Mouse (Mus musculus) retina, postnatal 1 day (tissue): ENCODE results near the gene Arhgap1.

Experiments
- DNase-seq: peaks from one replicate; pipeline ENCODE4 v3.0.0-alpha.2; 2012

Gene Arhgap1

DNA sequence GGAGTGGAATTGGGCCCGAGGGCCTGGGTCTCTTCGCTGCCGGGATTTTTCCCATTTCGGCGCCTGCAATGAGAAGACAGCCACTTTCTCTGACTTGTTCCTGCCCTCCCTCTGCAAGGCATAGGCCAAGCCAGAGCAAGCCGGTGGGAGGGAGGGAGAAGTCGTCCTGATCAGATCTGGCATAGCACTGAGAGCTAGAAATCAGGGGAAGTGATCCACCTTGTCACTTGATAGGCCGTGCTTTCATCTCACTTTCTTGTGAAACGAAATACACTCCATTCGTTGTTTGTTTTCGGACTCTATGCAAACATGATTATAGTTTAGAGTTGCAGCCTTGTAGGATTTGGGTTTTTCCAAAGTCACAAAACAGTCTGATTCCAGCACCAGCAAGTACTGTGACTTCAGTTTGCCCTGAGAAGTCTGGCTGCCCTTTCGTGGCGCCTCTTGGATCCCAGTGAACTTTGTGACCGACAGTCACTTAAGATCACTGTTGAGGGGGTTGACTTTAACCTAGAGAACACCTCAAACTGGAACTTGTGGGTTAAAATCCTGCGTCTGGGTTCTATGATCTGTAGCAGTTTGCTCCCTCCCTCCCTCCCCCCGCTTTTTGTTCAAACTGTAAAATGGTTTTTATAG is 818 bp downstream of the Arhgap1 start:
- DNase-seq = no peak

DNA sequence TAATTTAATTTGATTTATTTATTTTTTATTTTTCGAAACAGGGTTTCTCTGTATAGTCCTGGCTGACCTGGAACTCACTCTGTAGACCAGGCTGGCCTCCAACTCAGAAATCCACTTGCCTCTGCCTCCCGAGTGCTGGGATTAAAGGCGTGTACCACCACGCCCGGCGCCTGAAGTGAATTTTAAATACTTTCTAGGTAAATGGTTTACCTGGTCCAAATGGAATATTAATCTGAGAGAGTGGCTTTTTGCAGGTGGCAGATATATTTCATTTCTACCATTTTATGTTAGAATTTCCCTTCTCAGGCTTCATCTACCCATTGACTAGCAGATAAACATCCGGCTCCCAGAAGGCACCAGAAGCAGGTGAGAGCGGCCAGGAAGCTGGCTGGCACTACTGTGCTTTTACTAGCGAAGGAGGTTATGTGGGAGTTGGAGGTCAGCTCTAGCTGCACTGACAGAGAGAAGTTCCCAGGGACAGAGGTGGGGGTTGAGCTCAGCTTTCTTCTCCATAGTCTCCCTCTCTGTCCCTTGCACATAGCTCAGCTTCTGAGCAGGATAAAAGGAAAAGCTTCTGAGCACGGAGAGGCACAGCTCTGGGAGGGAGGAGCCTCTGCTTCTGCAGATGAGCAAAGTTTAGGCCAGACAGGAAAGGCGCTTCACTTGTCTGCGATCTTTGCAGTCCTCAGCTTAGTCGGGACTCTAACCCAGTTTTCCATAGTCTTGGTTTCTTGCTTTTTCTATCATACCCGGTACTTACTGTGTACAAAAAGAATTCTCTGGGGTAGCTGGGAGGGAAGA is 2.0 kb downstream of the Arhgap1 start:
- DNase-seq = no peak

DNA sequence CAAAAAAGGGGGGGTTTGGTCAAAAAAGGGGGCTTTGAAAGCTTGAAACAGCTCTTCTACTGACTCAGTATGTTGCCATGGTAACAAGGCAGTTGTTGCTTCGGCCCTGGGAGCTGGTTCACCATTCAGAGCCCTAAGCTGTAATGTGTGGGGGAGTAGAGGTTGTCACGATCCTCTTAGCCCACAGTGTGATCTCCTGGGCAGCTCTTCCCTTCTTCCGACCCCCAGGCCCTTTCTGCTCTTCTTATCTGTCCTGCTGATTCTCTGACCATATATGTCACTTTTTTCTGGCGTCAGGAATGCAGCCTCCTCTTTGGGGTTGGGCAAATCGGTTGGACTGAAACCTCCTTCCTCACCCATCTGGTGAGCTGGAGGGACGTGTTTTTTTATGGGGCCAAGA is 3.2 kb downstream of the Arhgap1 start:
- peak; percentile 27 for DNase-seq

DNA sequence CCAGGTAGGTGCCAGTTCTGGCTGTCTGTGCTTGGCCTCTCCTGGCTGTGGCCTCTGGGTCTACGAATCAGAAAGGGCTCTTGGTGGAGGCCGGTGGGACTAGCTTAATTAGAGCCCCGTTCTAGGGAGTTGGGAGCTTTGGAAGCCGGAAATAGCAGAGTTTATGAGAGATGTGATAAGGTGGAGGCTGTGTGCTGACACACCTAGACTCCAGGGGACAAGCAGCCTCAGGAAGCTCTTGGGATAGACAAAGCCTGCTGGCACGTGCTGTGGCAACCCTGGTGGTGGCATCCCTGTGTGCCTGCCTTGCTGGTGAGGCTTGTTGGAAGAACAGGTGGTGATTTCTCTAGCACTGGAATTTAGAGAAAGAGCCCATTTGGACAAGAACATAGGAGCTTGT is 5.7 kb downstream of the Arhgap1 start:
- DNase-seq = no peak

DNA sequence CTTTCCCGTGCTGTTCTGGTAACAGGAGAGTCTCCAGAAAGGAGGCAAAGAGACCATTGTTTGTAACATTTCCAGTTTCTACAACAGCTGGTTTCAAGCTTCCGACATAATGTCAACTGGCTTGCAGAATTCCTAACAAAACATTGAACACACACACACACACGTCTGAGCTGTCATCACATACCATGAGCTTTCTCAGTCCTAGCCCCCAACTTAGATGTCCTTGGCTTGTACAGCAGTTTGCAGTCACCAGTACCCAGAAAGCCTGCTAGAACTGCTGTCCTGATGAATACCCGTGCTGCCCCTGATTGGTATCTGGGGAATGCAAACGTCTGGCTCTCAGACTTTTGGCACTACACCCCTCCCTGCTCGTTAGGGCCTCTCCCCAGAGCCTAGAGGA is 6.2 kb downstream of the Arhgap1 start:
- DNase-seq = no peak

DNA sequence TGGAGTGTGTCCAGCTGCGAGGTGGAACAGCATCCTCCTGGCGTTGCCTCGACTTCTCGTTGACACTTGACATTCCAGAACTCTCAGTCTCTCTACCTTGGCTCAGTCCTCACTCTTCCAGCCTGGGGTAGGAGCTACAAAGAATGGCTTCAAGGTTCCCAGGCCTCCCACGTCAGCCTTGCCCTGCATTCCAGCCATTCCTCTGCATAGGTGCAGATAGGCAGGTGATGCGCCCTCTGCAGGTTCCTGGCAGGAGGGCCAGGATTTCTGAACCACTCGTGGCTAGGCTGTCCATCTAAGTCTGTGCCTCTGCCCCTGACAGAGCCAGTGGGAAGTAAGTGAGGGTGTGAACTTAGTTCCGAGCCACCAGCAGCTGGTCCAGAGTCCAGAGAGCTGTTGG is 7.1 kb downstream of the Arhgap1 start:
- no peak for DNase-seq

DNA sequence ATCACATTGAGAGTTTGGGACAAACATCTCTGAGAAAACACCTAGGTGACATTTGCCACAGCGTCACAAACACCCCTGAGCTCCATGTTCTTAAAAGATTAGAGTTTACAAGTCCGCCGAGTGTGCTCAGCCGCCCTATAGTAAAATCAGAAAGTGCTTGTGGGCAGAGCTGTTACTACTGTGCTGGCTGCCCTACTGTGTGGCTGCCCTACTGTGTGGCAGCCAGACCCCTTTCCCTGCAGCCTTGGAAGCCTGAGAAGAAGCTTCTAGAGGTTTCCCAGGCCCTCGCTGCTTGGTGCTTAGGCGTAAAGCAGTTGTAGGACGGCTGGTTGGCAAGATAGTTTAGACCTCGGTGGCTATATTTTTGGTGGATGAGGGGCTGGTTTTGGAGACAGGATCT is 10.0 kb downstream of the Arhgap1 start:
- DNase-seq = no peak

DNA sequence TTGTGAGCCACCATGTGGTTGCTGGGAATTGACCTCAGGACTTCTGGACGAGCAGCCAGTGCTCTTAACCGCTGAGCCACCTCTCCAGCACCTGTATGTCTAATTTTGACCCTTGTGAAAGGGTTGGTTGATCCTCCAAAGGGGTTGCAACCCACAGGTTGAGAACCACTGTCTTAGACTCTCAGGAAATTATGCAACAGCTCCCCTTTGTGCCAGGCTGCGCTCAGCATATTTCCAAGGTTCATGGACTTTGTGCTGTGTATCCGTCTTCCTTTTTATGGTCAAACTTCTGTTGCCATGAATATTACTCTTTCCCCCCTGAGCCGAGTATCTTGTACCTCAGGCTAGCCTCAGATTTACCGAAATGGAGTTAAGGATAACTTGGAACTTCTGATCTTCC is 11.3 kb downstream of the Arhgap1 start:
- no peak for DNase-seq

DNA sequence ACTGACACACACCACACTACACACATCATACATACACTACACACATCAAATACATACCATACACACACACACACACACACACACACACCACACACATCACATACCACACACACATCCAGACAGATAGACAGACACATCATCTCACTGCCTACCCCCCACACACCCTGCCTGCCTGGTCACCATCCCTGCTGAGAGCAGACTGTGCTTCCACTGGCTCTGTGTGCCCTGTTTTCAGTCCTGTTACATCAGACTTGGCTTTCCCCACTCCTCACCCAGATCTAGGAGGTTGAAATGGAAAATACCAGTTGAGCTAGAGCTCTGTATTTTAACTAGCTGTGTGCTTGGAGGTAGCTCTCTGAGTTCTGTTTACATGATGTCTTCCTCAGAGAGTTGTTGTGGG is 15.1 kb downstream of the Arhgap1 start:
- DNase-seq = no peak

DNA sequence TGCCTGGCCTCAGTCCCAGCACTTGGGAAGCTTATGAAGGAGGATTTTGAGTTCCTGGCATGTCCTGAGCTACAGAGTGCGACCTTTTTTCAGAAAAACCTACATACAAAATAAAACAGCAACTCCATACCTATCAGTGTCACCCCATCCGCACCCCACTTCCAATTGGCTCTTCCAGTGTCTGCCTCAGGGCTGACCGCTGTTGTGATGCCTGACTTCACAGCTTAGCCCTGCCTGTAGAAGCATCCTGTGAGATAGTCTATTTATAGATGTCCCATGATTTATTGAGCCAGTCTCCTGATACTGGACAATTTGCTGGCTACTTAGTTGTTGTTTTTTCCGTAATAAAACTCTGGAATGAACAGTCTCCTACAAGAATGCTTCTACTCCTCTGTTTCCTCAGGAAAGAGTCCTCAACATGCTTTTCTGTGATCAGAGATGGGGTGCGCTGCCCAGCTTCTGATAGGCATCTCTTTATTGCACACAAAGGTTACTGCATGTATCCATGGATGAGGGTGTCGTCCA is 16.8 kb downstream of the Arhgap1 start:
- DNase-seq = no peak

DNA sequence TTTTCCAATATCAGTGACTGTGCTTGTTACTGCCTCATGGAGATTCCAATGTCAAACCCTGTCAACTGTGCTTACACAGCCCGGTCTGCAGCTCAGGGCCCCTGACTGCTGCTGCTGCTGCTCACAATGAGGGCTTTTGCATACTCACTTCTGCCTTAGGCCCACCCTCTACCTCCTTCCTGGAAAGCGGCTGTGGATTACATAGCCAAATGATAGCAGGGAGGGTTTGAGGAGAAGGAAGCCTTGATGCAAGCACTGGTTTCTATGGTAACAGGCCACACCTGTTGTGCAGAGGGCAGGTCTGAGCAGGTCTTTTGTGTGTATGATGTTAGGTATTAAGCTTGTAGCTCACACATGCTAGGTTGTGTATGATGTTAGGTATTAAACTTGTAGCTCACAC is 18.1 kb downstream of the Arhgap1 start:
- no peak for DNase-seq

DNA sequence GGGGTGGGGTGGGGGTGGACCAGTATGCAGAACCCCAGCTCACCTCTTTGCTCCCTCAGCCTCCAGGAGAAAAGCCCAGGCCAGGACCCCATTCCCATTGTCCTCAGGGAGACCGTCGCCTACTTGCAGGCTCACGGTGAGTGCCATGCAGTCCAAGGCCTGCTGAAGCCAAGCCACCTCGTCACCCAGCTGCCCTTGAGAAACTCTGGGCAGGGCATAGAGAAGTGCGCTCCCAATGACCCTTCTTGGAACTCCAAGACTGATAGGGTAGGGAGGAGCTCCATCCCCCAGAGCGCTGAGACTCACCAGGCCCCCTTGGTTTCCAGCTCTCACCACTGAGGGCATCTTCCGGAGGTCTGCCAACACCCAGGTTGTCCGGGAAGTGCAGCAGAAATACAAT is 19.7 kb downstream of the Arhgap1 start:
- DNase-seq = no peak

DNA sequence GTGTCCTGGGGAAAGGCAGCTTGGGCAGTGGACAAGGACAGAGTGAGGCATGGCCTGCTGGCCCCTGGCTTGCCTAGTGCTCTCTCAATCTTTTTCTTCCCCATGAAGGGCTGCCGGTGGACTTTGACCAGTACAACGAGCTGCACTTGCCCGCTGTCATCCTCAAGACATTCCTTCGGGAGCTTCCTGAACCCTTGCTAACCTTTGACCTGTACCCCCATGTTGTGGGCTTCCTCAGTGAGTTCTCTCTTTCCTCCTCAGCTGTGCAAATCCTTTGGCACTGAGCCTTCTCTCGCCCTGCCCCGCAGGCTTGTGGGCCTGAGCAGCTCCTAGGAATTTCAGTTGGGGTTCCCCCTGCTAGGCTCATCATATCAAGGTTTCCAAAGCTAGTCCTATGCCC is 20.4 kb downstream of the Arhgap1 start:
- no peak for DNase-seq

DNA sequence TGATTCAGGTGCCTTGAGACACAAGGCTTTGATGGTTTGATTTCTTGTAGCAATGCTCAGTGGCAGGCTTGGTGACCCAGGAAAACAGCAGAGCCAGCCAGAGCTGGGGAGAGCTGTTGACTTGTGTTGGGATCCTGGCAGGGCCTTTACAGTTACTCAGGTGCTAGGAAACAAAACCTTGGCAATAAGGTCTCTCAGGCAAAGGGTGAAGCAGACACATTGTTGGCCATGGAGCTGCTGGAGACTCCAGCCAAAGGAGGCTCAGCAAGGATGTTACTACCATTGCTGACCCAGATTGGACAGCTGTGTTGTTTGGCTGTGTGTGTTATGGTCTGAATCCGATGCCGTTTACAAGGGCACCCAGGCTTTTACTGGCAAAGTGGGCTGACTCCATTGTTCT is 23.9 kb downstream of the Arhgap1 start:
- DNase-seq = no peak

DNA sequence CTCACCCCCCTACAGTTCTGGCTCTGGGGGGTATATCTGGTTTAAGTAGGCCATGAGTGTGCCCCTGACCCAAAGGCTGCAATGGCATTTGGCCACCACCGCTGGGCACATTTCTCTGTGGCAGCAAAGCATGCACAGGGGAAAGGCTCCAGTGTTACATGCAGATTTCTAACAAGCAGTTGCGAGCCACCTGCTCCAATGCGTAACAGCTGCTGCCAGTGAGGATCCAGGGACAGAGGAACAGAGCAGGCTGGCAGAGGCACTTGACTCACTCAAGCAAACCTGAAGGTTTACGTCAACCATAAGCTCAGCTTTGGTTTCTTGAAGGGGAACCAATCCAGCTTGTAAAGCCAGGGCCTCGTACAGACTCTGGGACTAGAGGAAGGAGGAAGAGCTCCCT is 25.2 kb downstream of the Arhgap1 start:
- peak; percentile 5 for DNase-seq

DNA sequence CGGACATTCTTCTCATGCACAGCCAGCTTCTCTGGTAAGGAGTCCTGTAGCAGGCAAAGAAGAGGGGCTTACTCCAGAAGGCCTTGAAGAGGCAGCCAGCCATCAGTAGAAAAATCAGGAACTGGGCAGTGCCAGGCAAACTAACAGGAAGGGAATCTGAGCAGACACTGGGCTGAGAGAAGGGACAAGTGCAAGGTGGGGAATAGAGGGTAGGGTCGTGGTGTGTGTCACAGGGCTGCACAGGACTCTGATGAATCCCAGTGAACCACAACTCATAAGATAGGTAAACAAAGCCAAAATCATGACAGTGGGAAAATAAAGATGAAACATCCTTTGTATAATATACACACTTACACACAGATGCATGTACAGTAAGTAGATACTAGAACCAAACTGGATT is 26.8 kb downstream of the Arhgap1 start:
- DNase-seq = no peak

DNA sequence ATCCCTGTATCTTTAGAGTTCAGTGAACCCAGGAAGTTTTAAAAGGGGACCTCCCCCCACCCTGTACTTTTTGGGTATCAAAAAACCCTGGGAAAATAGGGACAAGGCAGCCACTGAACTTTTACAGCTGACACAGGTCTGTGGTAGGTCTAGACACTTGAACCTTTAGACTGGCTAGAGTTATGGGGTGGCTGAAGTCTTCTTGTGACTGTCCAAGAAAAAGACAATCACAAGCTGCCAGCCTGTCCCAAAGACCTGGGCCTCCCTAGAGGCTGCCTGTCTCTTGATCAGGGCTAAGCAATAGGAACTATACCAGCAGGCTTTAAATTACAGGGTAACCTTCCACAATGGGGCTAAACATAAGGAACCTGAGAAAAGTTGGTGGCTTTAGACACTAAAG is 27.3 kb downstream of the Arhgap1 start:
- DNase-seq = no peak

DNA sequence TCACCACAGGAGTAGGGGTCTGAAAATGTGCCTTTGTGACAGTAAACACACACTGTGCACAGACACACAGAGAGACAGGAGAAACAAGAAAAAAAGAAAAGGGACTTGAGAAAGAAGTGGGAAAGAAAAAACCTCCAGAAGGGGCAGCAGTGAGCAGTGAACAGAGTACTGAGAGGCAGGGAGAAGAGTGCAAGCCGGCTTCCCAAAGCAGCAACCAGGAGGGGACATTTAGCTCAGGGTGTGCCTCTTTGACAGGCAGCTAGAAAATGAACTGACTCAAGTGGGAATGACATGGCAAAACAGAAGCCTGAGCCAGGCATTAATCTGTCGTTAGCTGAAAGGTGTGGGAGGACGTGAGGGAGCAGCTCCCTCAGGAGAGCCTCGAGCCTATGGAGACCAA is 33.2 kb downstream of the Arhgap1 start:
- DNase-seq = peak; percentile 61

DNA sequence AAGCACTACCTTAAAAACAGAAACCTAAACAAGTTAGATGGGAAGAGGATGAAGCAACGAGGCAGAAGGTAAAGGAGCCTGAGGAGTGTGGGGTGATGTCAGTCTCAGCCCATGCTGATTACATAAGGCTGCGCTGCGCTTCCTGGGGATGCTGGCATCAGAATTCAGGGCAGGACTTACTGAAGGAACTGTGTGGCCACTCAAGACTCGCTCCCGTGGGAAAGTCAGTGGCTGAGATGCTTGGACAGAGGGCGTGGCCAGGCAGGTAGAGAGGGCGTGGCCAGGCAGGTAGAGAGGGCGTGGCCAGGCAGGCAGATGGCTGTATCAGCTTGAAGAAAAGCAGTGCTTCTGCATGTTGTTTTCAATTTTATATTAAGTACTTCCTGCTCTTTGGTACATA is 34.3 kb downstream of the Arhgap1 start:
- no peak for DNase-seq

DNA sequence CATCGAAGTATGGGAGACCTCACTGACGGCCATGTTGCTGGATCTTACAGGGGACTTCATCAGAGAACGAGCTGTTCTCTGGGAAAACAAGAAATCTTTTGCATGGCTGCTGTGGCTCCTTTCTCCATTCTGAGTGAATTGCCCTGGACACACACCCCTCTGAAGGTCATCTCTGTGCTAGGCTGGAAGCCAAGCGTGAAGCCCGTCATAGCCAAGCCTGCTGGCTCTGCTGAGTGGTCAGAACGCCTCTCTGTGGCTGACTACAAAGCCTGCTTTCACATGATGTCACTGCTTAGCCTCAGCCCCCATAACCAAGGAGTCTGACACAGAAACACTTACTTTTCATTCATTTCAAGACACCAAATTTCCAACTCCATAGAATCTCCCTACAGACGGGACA is 39.8 kb downstream of the Arhgap1 start:
- DNase-seq = no peak

DNA sequence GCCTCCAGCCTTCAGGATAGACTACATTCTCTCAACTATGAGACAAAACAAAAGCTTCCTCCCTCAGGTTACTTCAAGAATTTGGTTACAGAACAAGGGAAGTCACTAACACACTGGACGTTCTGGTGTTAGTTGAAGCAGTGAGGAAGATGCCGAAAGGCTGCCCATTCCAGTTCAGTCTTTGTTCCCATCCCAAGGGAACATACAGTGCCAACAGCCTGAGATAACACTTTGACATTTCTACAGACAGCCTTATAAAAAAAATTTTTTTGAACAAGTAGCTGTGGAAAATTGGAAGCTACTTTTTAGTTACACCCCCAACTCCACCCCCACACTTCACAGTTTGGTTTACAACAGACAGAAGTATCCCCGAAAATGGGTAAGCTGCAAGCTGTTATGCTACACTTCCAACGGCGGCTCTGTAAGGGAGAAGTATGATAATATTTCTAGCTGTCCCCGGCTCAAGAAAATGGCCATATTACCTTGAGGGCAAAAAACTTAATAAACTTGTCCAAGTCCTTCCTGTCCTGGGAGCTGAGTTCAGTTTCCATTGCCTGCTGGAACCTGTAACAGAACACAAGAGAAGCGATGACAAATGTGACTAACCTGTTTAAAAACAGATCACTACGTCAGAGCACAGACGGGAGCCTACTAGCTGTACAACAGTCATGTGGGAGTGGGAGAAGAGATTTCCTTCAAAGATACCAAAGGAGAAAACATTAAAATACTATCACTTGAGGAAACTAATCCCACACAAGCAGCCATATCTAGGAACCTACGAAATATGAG is 46.0 kb downstream of the Arhgap1 start:
- DNase-seq = no peak

DNA sequence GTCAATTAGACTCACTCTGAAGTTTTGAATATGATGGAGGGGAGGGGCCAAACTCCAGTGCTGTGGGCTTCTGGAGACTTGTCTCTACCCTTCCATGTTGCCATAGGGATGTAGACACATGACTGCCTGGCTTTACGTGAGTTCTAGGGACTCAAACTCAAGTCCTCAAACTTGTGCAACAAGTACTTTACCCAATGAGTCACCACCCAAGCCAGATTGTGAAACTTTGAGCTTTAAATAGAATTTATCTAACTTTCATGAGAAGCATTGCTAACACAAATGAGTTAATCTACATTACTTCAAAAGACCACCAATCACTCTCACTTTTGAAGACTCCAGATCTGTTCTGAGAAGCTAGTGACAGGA is 46.5 kb downstream of the Arhgap1 start:
- no peak for DNase-seq

DNA sequence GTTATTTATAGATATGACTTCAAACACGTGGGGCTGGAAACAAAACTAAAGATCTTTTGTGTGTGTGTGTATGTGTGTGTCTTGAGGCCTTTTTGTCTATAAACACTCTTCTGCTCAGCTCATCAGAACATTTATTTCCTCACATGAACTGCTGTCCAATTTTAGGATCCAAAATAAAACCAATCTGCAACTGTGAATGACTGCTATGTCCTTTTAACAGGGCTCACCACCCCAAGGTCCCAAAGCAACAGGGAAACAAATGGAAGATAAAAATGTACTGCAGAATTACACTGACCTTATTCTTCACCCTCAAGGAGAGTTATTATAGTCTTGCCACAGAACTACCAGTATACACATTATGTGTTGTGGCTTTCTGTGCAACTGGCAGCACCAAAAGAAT is 49.6 kb downstream of the Arhgap1 start:
- no peak for DNase-seq

DNA sequence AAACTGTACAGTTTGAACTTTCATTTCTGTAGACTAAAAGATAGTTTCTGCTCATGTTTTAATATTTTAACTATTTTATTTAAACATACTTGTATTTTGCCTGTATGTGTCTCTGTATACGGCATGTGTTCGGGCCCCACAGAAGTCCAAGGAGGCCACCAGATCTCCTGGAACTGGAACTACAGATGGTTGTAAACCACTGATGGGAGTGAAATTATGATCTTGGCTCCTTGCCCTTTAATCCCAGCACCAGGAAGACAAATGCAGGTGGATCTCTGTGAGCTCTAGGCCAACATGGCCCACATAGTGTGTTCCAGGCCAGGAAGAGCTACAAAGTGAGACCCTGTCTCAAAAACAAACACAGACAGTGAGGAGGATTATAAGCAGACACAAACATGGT is 51.7 kb downstream of the Arhgap1 start:
- no peak for DNase-seq
